Mouse (Mus musculus): ENCODE results near the gene Mpv17. TPM values are rescaled to one million over a fixed set of nuclear protein-coding genes. Genes with fewer than 3 reads are reported as not detected.

Mpv17 gene
- polyA plus RNA-seq, 1 experiment = 55.8 TPM

- Histone ChIP-seq H3K27me3 (ENCODE audit: control insufficient read depth, insufficient read depth, low read length) (no peaks in the 10 kb centered on the region), H3K36me3 (ENCODE audit: control insufficient read depth, insufficient read depth, low read length) (peaks cover 62% of the 10 kb centered on the region), H3K4me1 (replicated peaks; ENCODE audit: control insufficient read depth, insufficient read depth, low read length) (peaks cover 13% of the 10 kb centered on the region), H3K27ac (ENCODE audit: control insufficient read depth, insufficient read depth, low read length) (no peak overlapping the region), H3K4me3 (ENCODE audit: control insufficient read depth, insufficient read depth, low read length) (no peak overlapping the region)
- no peak for TF ChIP-seq POLR2A (IDR thresholded peaks at IDR 0.05; ENCODE audit: control insufficient read depth, extremely low read depth, insufficient read depth, low read length, poor library complexity)
- TF ChIP-seq CTCF (IDR thresholded peaks at IDR 0.05; ENCODE audit: borderline replicate concordance, control insufficient read depth, extremely low read depth, insufficient read depth, low read length, poor library complexity) = no peak
- WGBS = 98% methylated on average over 19 of the region's 19 CpGs
- DNase-seq = no peak
Measured at GRCm38 (mm10) chr5:31199321-31199892, 45.4 kb upstream of the Mpv17 start.

DNA sequence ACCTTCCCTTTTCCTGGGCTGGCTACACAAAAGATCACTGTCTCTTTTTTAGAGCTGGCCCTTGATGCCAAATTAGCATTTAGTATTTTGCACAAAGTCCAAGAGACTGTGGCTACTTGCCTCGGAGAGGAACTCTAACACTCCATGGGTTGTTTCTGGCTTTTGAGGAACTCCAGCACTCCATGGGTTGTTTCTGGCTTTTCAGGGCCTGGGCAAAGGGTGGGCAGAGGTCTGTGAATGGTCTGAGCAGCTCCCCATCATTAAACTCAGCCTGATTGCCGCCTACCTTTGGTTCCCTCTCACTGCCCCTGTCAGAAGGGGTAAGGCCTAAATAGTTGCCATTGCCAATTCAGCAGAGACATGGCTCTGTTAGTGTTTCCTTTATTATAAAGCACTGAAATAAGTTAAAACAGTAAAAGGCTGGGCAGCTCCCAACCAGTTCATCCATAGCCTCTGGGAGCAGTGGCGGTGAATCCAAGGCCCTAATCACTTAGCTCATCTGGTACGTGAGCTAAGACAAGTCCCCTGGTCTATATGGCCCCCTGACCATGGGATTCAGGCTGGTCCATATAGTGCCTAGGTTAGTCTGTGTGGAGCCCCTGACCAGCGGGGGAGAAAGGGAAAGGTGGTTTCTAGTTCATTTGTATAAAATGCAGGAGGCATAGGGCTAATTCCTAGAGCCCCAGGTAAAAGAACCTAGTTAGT lies 44.7 kb upstream of the Mpv17 start:
- WGBS = 94% methylated on average over 5 of the region's 5 CpGs
- no peaks in the 10 kb centered on the region for H3K27me3 ChIP-seq (ENCODE audit: control insufficient read depth, insufficient read depth, low read length)
- no peak overlapping the region for H3K27ac ChIP-seq (ENCODE audit: control insufficient read depth, insufficient read depth, low read length)
- peaks cover 61% of the 10 kb centered on the region for H3K36me3 ChIP-seq (ENCODE audit: control insufficient read depth, insufficient read depth, low read length)
- no peak overlapping the region for H3K4me3 ChIP-seq (ENCODE audit: control insufficient read depth, insufficient read depth, low read length)
- DNase-seq = no peak
- H3K4me1 ChIP-seq (replicated peaks; ENCODE audit: control insufficient read depth, insufficient read depth, low read length) = peaks cover 13% of the 10 kb centered on the region
- no peak for TF ChIP-seq CTCF (IDR thresholded peaks at IDR 0.05; ENCODE audit: borderline replicate concordance, control insufficient read depth, extremely low read depth, insufficient read depth, low read length, poor library complexity)
- TF ChIP-seq POLR2A (IDR thresholded peaks at IDR 0.05; ENCODE audit: control insufficient read depth, extremely low read depth, insufficient read depth, low read length, poor library complexity) = no peak

DNA sequence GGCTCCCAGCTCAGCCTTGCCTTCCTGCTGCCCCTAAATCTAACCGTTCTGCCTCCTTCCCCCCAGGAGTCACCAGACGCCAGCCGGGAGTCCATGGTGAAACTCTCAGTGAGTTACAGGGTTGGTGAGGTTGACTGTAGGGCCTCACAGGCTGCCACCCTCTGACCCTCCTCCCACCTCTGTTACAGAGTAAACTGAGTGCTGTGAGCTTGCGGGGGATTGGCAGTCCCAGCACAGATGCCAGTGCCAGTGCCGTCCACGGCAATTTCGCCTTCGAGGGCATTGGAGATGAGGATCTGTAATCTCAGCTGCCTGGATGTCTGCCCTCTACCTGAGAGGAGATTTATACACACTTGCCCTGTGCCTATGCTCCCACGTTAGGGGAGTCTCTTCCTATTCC lies 44.1 kb upstream of the Mpv17 start:
- peaks cover 58% of the 10 kb centered on the region for H3K36me3 ChIP-seq (ENCODE audit: control insufficient read depth, insufficient read depth, low read length)

DNA sequence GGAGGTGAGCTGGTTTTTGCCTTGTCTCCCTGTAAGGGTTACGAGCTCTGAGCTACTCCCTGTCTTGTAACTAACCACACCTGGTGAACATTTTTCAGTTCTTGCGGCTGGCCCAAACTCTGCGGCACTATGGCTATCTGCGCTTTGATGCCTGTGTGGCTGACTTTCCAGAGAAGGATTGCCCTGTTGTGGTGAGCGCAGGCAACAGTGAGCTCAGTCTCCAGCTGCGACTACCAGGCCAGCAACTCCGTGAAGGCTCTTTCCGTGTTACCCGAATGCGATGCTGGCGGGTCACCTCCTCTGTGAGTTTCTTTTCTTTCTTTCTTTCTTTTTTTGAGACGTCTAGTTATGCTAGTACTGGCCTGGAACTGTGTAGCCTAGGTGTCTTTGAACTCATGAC lies 43.0 kb upstream of the Mpv17 start:
- Histone ChIP-seq H3K4me3 (ENCODE audit: control insufficient read depth, insufficient read depth, low read length) (no peak overlapping the region), H3K4me1 (replicated peaks; ENCODE audit: control insufficient read depth, insufficient read depth, low read length) (peaks cover 8% of the 10 kb centered on the region), H3K27me3 (ENCODE audit: control insufficient read depth, insufficient read depth, low read length) (no peaks in the 10 kb centered on the region), H3K36me3 (ENCODE audit: control insufficient read depth, insufficient read depth, low read length) (peaks cover 55% of the 10 kb centered on the region), H3K27ac (ENCODE audit: control insufficient read depth, insufficient read depth, low read length) (no peak overlapping the region)
- DNase-seq = no peak
- TF ChIP-seq POLR2A (IDR thresholded peaks at IDR 0.05; ENCODE audit: control insufficient read depth, extremely low read depth, insufficient read depth, low read length, poor library complexity) = no peak
- TF ChIP-seq CTCF (IDR thresholded peaks at IDR 0.05; ENCODE audit: borderline replicate concordance, control insufficient read depth, extremely low read depth, insufficient read depth, low read length, poor library complexity) = no peak
- WGBS = 97% methylated on average over 12 of the region's 12 CpGs

More for the DNA sequence above, 44.1 kb upstream of the Mpv17 start:
- Histone ChIP-seq H3K27me3 (ENCODE audit: control insufficient read depth, insufficient read depth, low read length) (no peaks in the 10 kb centered on the region), H3K4me3 (ENCODE audit: control insufficient read depth, insufficient read depth, low read length) (no peak overlapping the region), H3K27ac (ENCODE audit: control insufficient read depth, insufficient read depth, low read length) (no peak overlapping the region), H3K4me1 (replicated peaks; ENCODE audit: control insufficient read depth, insufficient read depth, low read length) (peaks cover 13% of the 10 kb centered on the region)
- WGBS = 96% methylated on average over 9 of the region's 9 CpGs
- no peak for TF ChIP-seq CTCF (IDR thresholded peaks at IDR 0.05; ENCODE audit: borderline replicate concordance, control insufficient read depth, extremely low read depth, insufficient read depth, low read length, poor library complexity)
- TF ChIP-seq POLR2A (IDR thresholded peaks at IDR 0.05; ENCODE audit: control insufficient read depth, extremely low read depth, insufficient read depth, low read length, poor library complexity) = no peak
- DNase-seq = no peak

DNA sequence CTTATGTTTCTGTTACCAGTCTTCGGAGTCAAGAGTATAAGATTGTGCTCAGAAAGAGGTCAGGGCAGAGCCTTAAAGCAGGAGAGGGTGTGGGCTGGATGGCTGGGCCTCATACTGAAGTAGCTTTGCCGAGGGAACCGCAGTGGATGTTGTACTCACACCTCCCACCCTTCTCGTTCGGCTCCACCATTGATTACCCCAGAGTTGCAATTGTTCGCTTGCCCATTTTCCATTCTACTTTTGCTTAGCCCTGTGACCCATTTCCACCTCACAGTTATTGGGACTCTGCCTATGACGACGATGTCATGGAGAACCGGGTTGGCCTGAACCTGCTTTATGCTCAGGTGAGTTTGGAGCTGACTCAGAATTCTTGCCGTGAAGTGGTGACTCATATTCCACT lies 42.2 kb upstream of the Mpv17 start:
- Histone ChIP-seq H3K27ac (ENCODE audit: control insufficient read depth, insufficient read depth, low read length) (no peak overlapping the region), H3K4me3 (ENCODE audit: control insufficient read depth, insufficient read depth, low read length) (no peak overlapping the region), H3K36me3 (ENCODE audit: control insufficient read depth, insufficient read depth, low read length) (peaks cover 55% of the 10 kb centered on the region), H3K27me3 (ENCODE audit: control insufficient read depth, insufficient read depth, low read length) (no peaks in the 10 kb centered on the region), H3K4me1 (replicated peaks; ENCODE audit: control insufficient read depth, insufficient read depth, low read length) (peaks cover 8% of the 10 kb centered on the region)
- DNase-seq = no peak
- TF ChIP-seq CTCF (IDR thresholded peaks at IDR 0.05; ENCODE audit: borderline replicate concordance, control insufficient read depth, extremely low read depth, insufficient read depth, low read length, poor library complexity) (no peak), POLR2A (IDR thresholded peaks at IDR 0.05; ENCODE audit: control insufficient read depth, extremely low read depth, insufficient read depth, low read length, poor library complexity) (no peak)
- 96% methylated on average over 10 of the region's 10 CpGs for WGBS

- Histone ChIP-seq H3K27ac (ENCODE audit: control insufficient read depth, insufficient read depth, low read length) (no peak overlapping the region), H3K27me3 (ENCODE audit: control insufficient read depth, insufficient read depth, low read length) (no peaks in the 10 kb centered on the region), H3K4me1 (replicated peaks; ENCODE audit: control insufficient read depth, insufficient read depth, low read length) (peaks cover 7% of the 10 kb centered on the region), H3K4me3 (ENCODE audit: control insufficient read depth, insufficient read depth, low read length) (no peak overlapping the region), H3K36me3 (ENCODE audit: control insufficient read depth, insufficient read depth, low read length) (peaks cover 55% of the 10 kb centered on the region)
- WGBS = 94% methylated on average over 4 of the region's 4 CpGs
- no peak for DNase-seq
- TF ChIP-seq POLR2A (IDR thresholded peaks at IDR 0.05; ENCODE audit: control insufficient read depth, extremely low read depth, insufficient read depth, low read length, poor library complexity) (no peak), CTCF (IDR thresholded peaks at IDR 0.05; ENCODE audit: borderline replicate concordance, control insufficient read depth, extremely low read depth, insufficient read depth, low read length, poor library complexity) (no peak)
Measured at GRCm38 (mm10) chr5:31195671-31196070, 41.6 kb upstream of the Mpv17 start.
